Mouse (Mus musculus): ENCODE data around the gene Fbn1. TPM values are rescaled to one million over a fixed set of nuclear protein-coding genes. Genes with fewer than 3 reads are reported as not detected.

The Fbn1 gene
- polyA plus RNA-seq, 1 experiment from 2014 or later: 16.4 TPM

DNA sequence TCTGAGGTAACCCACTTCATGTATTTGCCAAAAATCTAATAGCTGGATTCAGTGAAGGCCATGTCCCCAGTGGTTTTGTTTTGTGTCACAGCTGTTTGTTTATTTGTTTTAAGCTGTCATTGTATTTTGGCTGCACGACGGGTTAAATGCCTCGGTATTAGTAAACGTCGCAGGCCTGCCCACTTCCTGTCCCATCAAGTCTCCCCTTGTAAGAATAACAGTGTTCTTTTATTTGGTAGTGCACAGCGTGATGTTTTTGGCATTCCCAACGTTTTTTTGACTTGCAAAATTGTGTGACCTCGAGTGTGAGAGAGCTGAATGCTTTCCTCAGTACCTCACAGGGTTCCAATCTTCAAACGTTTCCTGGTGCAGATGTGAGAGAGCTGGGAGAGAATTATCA is 244.0 kb downstream of the Fbn1 start:
- WGBS: 23% methylated on average over 9 of the region's 9 CpGs
- Histone ChIP-seq H3K4me3 (replicated peaks) (no peak overlapping the region), H3K27me3 (no peaks in the 10 kb centered on the region), H3K4me2 (no peak overlapping the region), H3K9ac (no peak overlapping the region), H3K36me3 (peaks cover 17% of the 10 kb centered on the region), H3K9me3 (replicated peaks) (no peaks in the 10 kb centered on the region), H3K4me1 (no peaks in the 10 kb centered on the region), H3K27ac (no peak overlapping the region)
- ATAC-seq (replicated peaks; ENCODE audit: low FRiP score): no peak

DNA sequence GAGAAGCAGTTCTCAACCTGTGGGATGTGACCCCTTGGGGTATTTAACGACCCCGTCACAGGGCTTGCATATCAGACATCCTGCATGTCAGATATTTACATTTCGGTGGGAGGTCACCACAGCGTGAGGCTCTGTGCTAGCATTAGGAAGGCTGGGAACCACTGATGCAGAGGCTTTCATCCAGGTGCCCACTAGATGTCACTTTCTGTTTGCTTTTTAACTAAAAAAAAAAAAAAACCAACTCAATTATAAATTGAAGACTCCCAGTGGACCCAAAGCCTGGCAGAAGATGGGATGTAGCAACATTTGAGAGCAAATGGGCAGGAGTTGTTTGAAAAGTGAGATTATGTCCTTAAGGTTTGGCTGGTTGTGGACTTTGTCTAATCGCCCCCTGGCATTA is 244.7 kb downstream of the Fbn1 start:
- H3K4me1 ChIP-seq: no peaks in the 10 kb centered on the region
- H3K27ac ChIP-seq: no peak overlapping the region
- ATAC-seq (replicated peaks; ENCODE audit: low FRiP score): peak; percentile 47; the same call in 1 of the 2 replicates
- H3K36me3 ChIP-seq: peaks cover 21% of the 10 kb centered on the region
- H3K9ac ChIP-seq: no peak overlapping the region
- H3K27me3 ChIP-seq: no peaks in the 10 kb centered on the region
- no peak overlapping the region for H3K4me2 ChIP-seq
- 20% methylated on average over 5 of the region's 5 CpGs for WGBS
- no peaks in the 10 kb centered on the region for H3K9me3 ChIP-seq (replicated peaks)
- no peak overlapping the region for H3K4me3 ChIP-seq (replicated peaks)

DNA sequence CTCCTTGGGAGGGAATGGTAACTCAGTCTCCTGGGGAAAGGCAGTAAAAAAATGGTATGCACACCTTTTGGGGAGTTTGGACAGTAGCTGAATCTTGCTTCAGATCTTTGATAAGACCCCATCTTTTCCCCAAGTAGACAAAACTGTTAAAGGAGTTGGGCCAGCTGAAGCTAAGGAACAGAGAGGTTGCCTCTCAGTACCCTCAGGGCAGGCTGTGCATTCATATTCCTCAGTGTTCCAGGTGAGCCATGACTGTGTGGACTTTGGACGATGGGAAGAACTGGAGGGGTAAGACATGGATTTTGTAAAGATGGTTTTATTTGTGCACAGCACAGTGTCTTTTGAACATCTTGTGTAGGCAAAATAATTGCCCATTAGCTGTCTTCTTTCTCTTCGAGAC is 247.5 kb downstream of the Fbn1 start:
- Histone ChIP-seq H3K36me3 (peaks cover 48% of the 10 kb centered on the region), H3K9me3 (replicated peaks) (no peaks in the 10 kb centered on the region), H3K27me3 (no peaks in the 10 kb centered on the region), H3K9ac (no peak overlapping the region), H3K4me3 (replicated peaks) (no peak overlapping the region), H3K27ac (no peak overlapping the region), H3K4me2 (no peak overlapping the region), H3K4me1 (no peaks in the 10 kb centered on the region)
- 86% methylated on average over 2 of the region's 2 CpGs for WGBS
- ATAC-seq (replicated peaks; ENCODE audit: low FRiP score): no peak

- no peaks in the 10 kb centered on the region for H3K4me1 ChIP-seq
- H3K27me3 ChIP-seq: no peaks in the 10 kb centered on the region
- no peak overlapping the region for H3K27ac ChIP-seq
- H3K9me3 ChIP-seq (replicated peaks): no peaks in the 10 kb centered on the region
- no peak overlapping the region for H3K4me2 ChIP-seq
- no peak overlapping the region for H3K4me3 ChIP-seq (replicated peaks)
- ATAC-seq (replicated peaks; ENCODE audit: low FRiP score): no peak
- peaks cover 55% of the 10 kb centered on the region for H3K36me3 ChIP-seq
- no peak overlapping the region for H3K9ac ChIP-seq
- WGBS: 82% methylated on average over 14 of the region's 14 CpGs
Observed at GRCm38 (mm10) chr2:125259230-125260120, 248.3 kb downstream of the Fbn1 start.

DNA sequence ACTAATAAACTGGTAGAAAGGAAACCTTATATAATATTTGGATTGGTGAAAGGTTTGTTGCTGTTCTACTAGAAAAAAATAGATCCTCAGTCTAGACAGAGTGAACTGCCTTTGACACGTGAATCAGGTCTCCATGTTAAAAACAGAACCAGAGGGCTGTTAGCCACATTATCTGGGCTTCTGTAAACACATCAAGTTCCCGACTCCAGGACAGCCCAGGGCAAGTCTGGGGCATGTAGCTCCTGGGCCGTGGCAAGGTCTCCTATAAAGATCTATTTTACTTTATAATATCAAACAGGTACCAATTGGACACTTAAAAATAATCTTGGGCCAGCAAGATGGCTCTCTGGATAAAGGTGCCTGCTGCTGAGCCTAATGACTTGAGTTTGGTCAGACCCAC is 251.9 kb downstream of the Fbn1 start:
- no peak for ATAC-seq (replicated peaks; ENCODE audit: low FRiP score)
- no peaks in the 10 kb centered on the region for H3K9me3 ChIP-seq (replicated peaks)
- no peak overlapping the region for H3K27ac ChIP-seq
- H3K4me3 ChIP-seq (replicated peaks): no peak overlapping the region
- no peak overlapping the region for H3K9ac ChIP-seq
- H3K4me2 ChIP-seq: no peak overlapping the region
- H3K27me3 ChIP-seq: no peaks in the 10 kb centered on the region
- peaks cover 90% of the 10 kb centered on the region for H3K36me3 ChIP-seq
- H3K4me1 ChIP-seq: no peaks in the 10 kb centered on the region; the same call in 1 of the 2 replicates
- 77% methylated on average over 3 of the region's 3 CpGs for WGBS

DNA sequence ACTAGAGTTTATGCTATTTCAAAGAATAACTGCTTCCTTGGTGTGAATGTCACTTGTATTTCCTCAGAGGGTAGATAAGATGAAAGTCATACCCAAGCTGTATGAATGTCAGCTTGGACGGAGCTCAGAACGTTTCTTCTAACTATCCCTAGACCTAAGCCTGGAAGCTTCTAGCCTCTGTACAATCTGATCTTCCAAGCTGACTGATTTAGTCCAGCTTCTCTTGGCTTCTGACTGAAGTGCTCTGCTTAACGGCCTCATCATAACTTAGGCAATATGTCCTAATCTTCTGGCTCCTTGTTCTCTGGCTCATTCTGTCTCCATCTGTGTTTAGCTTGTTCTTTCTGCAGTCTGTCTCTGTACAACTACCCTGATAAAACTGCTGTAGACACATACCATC is 253.2 kb downstream of the Fbn1 start:
- 96% methylated on average over 3 of the region's 3 CpGs for WGBS
- Histone ChIP-seq H3K9me3 (replicated peaks) (no peaks in the 10 kb centered on the region), H3K36me3 (peaks cover 93% of the 10 kb centered on the region), H3K4me3 (replicated peaks) (no peak overlapping the region), H3K27me3 (no peaks in the 10 kb centered on the region), H3K4me2 (no peak overlapping the region), H3K4me1 (peaks cover 7% of the 10 kb centered on the region), H3K9ac (no peak overlapping the region), H3K27ac (no peak overlapping the region)
- no peak for ATAC-seq (replicated peaks; ENCODE audit: low FRiP score)

- WGBS: 94% methylated on average over 6 of the region's 6 CpGs
- H3K4me1 ChIP-seq: peaks cover 15% of the 10 kb centered on the region
- H3K9ac ChIP-seq: no peak overlapping the region
- H3K36me3 ChIP-seq: peaks cover 88% of the 10 kb centered on the region
- ATAC-seq (replicated peaks; ENCODE audit: low FRiP score): no peak
- H3K9me3 ChIP-seq (replicated peaks): no peaks in the 10 kb centered on the region
- no peak overlapping the region for H3K27ac ChIP-seq
- no peaks in the 10 kb centered on the region for H3K27me3 ChIP-seq
- H3K4me3 ChIP-seq (replicated peaks): no peak overlapping the region
- no peak overlapping the region for H3K4me2 ChIP-seq
Observed at GRCm38 (mm10) chr2:125253699-125254098, 254.1 kb downstream of the Fbn1 start.

DNA sequence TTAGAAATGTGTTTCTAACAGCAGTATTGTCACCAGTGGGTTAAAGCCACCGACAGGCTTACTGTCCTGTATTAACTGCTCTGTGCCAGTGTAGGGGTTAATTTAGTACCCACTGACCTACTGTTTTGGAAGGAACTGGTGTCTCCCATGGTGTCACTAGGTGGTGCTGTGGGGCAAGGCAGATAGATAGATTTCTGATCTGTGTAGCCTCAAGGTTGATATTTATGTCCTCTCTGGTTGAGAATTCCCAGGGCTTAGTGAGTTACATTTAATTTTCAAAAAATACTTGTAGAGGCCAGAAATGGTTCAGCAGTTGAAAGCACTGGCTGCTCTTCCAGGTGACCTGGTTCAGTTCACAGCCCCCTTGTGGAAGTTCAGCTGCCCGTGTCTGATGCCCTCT is 255.5 kb downstream of the Fbn1 start:
- peaks cover 77% of the 10 kb centered on the region for H3K36me3 ChIP-seq
- no peak overlapping the region for H3K27ac ChIP-seq
- H3K4me3 ChIP-seq (replicated peaks): no peak overlapping the region
- no peak overlapping the region for H3K9ac ChIP-seq
- no peaks in the 10 kb centered on the region for H3K27me3 ChIP-seq
- no peak for ATAC-seq (replicated peaks; ENCODE audit: low FRiP score)
- H3K4me1 ChIP-seq: peaks cover 20% of the 10 kb centered on the region
- H3K4me2 ChIP-seq: no peak overlapping the region
- H3K9me3 ChIP-seq (replicated peaks): no peaks in the 10 kb centered on the region
- 66% methylated on average over 2 of the region's 2 CpGs for WGBS

DNA sequence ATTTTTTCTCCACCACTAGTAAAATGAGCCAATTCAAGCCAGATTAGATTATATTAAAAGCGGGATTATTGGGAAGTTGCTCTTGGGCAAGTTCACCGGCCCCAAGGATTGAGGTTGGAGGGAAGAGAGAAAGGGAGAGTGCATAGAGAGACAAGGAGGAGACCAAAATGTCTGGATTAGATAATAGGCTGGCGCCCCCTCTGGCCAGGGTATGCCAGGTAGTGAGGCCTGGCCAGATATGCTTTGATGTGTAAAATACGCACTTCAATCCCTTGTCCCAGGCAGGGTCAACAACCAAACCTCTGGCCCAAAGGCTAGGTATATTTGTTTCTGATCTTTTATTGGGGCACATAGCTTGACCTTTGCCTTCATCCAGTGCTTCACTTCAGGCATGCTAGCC is 256.0 kb downstream of the Fbn1 start:
- peaks cover 21% of the 10 kb centered on the region for H3K4me1 ChIP-seq
- peaks cover 72% of the 10 kb centered on the region for H3K36me3 ChIP-seq
- no peak overlapping the region for H3K4me2 ChIP-seq
- H3K9me3 ChIP-seq (replicated peaks): no peaks in the 10 kb centered on the region
- H3K4me3 ChIP-seq (replicated peaks): no peak overlapping the region
- WGBS: 94% methylated on average over 4 of the region's 4 CpGs
- H3K27ac ChIP-seq: no peak overlapping the region
- no peaks in the 10 kb centered on the region for H3K27me3 ChIP-seq
- no peak overlapping the region for H3K9ac ChIP-seq
- no peak for ATAC-seq (replicated peaks; ENCODE audit: low FRiP score)

Other genes with a start within 250 kb of the Fbn1 start
- 0.19 and 0.42 TPM in 2 replicates for gene Gm9913, start 2.9 kb downstream of the Fbn1 start, polyA plus RNA-seq (2015; fragmentation: Nextera tagmentation; extraction: Ambion mirVana)
- gene Cep152, start 117.1 kb upstream of the Fbn1 start, polyA plus RNA-seq (2015; fragmentation: Nextera tagmentation; extraction: Ambion mirVana): 7.7 and 8.1 TPM in 2 replicates
- gene Eid1, start 165.1 kb upstream of the Fbn1 start, polyA plus RNA-seq (2015; fragmentation: Nextera tagmentation; extraction: Ambion mirVana): 116 and 119 TPM in 2 replicates
- gene Shc4, start 216.2 kb upstream of the Fbn1 start, polyA plus RNA-seq (2015; fragmentation: Nextera tagmentation; extraction: Ambion mirVana): 1.2 and 1.3 TPM in 2 replicates